Mouse (Mus musculus) mouse trophoblast stem cell (cell line): ENCODE data around the gene Dupd1.
"Not testable (repeated sequence)": the region's sequence is repeated elsewhere in the genome, so short reads cannot be mapped to it uniquely, and the experiment has no call there.

Experiments
- in situ Hi-C, 2 experiments: fragments of 300-500 bp; cut with MseI, MboI; formaldehyde crosslinking; loops; 2 replicates in 1 of 2; 3 replicates in 1 of 2; pipeline ENCODE4 v1.15.1; 2025

Dupd1 gene

DNA sequence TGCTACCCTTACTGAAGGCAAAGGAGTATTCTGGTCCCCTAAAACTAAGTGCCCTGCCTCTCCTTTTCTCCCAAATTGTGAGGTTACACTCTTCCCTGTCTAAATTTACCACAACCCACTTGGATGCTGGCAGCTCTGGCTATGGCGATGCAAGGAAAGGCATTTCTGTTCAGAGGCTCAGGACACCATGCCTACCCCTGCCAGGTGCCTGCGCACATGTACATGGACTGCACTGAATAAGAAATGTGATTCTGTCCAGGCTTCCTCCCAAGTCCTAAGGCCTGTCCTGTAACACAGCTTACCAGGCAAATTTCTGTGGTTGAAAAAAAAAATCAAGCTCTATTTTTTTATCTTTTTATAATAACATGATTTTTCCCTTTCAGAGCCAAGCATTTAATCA, 38.2 kb downstream of the Dupd1 start:
- in situ Hi-C loops, result no loop called here

- in situ Hi-C loops, result no loop called here
Observed at GRCm38 (mm10) chr14:21674471-21674870, 39.9 kb downstream of the Dupd1 start.

DNA sequence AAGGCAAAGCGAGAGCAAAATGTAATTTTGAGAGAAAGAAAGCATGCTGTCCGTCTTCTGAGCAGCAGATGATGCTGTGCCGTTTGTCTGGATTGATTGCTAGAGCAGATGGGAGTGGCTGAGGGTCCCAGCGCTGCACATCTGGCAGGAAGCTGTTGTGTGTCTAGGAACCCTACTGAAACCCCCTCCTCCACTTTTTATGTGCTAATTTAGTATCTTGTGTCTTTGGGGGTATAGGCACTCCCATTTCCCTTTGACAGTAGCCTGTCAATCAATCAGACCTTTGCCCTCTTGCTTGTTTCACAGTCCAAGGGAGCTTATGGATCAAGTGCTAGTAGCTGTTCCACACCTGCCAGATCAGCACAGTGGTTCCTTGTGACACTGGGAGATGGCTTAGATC, 41.3 kb downstream of the Dupd1 start:
- in situ Hi-C loops, result no loop called here

DNA sequence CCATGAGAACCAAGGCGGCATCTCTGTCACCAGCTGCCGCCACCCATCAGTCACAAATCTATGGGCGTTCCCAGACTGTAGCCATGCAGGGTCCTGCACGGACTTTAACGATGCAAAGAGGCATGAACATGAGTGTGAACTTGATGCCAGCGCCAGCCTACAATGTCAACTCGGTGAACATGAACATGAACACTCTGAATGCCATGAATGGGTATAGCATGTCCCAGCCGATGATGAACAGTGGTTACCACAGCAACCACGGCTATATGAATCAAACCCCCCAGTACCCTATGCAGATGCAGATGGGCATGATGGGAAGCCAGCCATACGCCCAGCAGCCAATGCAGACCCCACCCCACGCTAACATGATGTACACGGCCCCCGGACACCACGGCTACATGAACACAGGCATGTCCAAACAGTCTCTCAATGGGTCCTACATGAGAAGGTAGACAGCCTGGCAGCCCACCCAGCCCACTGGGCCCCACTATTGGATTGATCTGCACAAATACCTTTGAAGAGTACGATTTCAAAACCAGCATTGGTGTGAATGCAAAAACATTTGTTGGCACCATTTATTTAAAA, 43.9 kb downstream of the Dupd1 start:
- in situ Hi-C loops, result not testable (repeated sequence)

DNA sequence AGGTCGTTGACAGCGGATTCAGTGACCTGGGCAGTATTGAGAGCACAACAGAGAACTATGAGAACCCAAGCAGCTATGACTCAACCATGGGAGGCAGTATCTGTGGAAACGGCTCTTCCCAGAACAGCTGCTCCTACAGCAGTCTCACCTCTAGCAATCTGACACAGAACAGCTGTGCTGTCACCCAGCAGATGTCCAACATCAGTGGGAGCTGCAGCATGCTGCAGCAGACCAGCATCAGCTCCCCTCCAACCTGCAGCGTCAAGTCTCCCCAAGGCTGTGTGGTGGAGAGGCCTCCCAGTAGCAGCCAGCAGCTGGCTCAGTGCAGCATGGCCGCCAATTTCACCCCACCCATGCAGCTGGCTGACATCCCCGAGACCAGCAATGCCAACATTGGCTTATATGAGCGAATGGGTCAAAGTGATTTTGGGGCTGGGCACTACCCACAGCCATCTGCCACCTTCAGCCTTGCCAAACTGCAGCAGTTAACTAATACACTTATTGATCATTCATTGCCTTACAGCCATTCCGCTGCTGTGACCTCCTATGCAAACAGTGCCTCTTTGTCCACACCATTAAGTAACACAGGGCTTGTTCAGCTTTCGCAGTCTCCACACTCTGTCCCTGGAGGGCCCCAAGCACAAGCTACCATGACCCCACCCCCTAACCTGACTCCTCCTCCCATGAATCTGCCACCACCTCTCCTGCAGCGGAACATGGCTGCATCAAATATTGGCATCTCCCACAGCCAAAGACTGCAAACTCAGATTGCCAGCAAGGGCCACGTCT, 44.5 kb downstream of the Dupd1 start:
- in situ Hi-C loops, result no loop called here

- in situ Hi-C loops, result no loop called here
Observed at GRCm38 (mm10) chr14:21669218-21669617, 45.2 kb downstream of the Dupd1 start.

DNA sequence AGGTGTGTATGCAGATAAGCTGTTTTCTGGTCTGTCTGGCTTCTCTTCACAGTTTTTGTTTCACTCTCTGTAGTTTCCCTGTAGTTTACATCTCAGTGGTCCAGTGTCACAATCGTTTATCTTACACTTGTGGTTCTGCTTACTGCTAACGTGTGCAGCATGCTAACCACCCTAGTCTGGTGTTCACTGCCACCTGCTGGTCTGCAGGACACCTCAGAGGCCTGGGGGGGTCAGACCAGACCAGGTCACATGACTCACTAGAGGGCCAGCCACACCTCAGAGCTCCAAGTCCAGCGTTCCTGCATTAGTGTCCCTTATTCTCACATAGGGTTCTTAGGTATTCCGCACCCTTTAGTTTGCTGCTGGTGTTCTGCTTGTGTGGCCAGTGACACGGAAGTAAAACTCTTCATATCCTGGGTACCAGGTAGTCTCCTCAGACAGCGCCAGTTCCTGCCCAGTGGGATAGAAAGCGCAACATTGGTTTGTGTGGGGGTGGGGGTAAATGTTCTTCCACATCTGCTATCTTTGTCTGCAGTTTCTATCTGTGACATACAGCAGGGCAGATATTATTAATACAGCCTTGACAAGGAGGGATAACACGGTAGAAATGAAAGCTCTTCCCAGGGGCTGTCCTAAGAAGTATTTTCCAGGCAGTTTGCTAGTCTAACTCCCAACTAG, 51.8 kb downstream of the Dupd1 start:
- in situ Hi-C loops, result no loop called here

GRCm38 (mm10) chr14:21659652-21660051, 54.7 kb downstream of the Dupd1 start:
- in situ Hi-C loops, result no loop called here

DNA sequence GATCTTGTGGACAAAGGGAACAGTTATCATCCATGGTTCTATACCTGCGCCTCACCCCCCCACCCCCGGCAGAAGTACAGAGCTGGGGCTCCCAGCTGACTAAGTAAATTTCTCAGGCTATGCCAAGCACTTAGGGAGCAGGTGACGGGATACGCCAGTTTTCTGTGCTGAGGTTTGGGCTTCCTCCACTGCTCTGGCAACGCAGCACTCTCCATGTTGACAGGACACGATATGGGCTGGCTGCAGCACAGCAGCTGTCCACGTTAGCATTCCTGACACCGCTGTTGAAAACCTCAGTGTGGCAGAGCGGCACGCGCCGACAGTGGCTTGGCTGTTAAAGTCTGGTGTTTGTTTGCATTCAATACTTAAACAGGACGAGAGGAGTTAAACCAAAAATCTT, 55.2 kb downstream of the Dupd1 start:
- in situ Hi-C loops, result no loop called here

GRCm38 (mm10) chr14:21653813-21654212, 60.6 kb downstream of the Dupd1 start:
- in situ Hi-C loops, result no loop called here

DNA sequence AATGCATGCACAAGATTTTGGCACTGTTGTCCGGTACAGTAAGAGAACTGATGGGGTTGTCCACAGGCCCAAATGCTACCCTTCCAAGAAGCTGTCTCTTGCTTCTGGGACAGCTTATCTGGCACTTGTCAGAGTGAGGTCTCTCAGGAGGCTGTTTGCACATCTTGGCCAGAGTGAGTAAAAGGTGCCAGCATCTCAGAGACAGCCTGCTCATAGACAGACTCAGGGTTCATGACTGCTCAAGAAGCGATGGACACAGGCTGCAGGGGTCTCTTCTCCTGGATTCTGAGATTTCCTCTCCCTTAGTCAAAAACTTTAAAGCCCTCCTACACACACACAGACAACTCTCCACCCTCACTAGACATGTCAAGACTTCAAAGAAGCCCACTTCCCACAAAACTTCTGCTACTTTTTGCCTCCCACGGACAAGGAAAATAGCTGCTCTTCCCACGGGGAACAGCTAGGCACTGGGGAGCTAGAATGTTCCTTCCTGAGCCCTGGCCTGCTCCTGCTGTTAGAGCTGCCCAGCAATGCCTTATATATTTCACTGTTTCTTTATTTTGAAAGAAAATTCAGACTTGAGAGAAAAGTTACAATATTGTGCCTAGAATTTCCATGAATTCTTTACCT, 73.5 kb downstream of the Dupd1 start:
- in situ Hi-C loops, result no loop called here

DNA sequence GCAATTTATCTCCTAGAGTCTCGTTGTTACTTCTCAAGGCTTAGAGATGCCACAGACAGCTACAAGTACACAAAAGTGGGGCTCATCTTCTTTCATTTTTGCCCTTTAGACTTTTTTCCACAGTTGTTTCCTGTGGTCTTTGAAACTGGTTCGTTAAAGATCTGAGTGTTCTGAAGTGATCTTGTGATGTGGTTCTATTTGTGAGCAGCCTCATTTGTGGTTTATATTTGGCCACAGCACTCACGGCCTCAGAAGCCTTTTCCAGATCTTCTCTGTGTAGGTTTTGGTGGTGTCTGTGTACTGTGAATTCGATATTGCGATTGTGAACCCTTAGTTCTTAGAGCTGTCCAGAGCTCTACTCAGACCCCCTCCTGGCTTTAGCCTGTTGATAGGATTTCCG, 77.8 kb downstream of the Dupd1 start:
- in situ Hi-C loops, result no loop called here

DNA sequence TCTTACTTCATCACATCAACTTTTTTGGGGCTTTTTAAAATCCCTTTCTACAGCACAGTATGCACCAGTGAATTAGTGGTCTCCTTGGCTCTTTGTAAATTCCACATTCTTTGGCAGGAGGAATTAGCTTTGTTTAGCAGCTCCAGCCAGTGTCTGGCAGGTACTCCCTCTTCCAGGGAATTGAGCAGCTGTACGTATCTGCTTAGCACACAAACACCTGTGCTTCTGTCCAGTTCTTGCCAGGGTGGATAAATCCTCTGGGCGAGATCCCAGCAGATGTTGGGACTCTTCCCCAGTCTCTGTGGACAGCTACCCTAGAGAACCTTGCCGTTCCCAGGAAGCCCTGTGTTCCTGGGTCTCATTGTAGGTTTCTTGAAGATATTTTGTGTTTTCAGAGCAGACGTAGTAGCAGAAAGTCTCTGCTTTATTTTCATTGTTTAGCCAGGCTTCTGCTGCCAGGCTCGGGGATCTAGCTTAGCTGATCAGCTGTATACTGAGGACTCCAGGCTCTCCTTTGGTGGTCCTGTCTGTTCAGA, 82.6 kb downstream of the Dupd1 start:
- in situ Hi-C loops, result no loop called here
